Mouse (Mus musculus) heart, embryonic 12.5 days (tissue): ENCODE measurements around the gene Hacd4. TPM values are rescaled to one million over a fixed set of nuclear protein-coding genes. Genes with fewer than 3 reads are reported as not detected.

Experiments used
- polyA plus RNA-seq: library from polyadenylated mRNA; unstranded; fragments of >200 nt; fragmentation: Nextera tagmentation; extraction: Ambion mirVana; gene quantifications from 2 replicates; pipeline ENCODE4 v1.2.1, GENCODE M21; 2016

Hacd4 gene
- polyA plus RNA-seq, 1 experiment from 2014 or later = 8.8 TPM

Other genes starting within 250 kb of the Hacd4 start
- gene Ifnb1, start 83.8 kb upstream of the Hacd4 start, polyA plus RNA-seq = not detected in 2 replicates
- gene Ifna15, start 119.3 kb upstream of the Hacd4 start, polyA plus RNA-seq = not detected in 2 replicates
- gene Ifna14, start 132.9 kb upstream of the Hacd4 start, polyA plus RNA-seq = not detected in 2 replicates
- not detected in 2 replicates for gene Ifna9, start 153.5 kb upstream of the Hacd4 start, polyA plus RNA-seq
- not detected in 2 replicates for gene Ifna12, start 164.4 kb upstream of the Hacd4 start, polyA plus RNA-seq
- not detected in 2 replicates for gene C87499, start 195.5 kb upstream of the Hacd4 start, polyA plus RNA-seq
- gene Ifna13, start 205.5 kb upstream of the Hacd4 start, polyA plus RNA-seq = not detected in 2 replicates
- gene Ifna16, start 238.0 kb upstream of the Hacd4 start, polyA plus RNA-seq = not detected in 2 replicates
- gene Ifna2, start 245.0 kb upstream of the Hacd4 start, polyA plus RNA-seq = not detected in 2 replicates